Mouse (Mus musculus) brown adipose tissue, adult 24 weeks (tissue): ENCODE results near the gene Rpl22. TPM values are rescaled to one million over a fixed set of nuclear protein-coding genes. Genes with fewer than 3 reads are reported as not detected.

Source experiments
- H3K27ac ChIP-seq: fragments of 200-500 bp; replicated peaks from 2 replicates; pipeline ENCODE4 v1.5.1; 2012; ENCODE audit warnings: low read depth, mild to moderate bottlenecking, low read length
- H3K4me1 ChIP-seq: fragments of 200-500 bp; 2 replicates; pipeline ENCODE4 v1.6.1; 2012; ENCODE audit warnings: low read length, mixed read lengths; ENCODE audit not compliant: control insufficient read depth, insufficient read depth, insufficient read length
- H3K4me3 ChIP-seq: fragments of 200-500 bp; 2 replicates; pipeline ENCODE4 v1.5.1; 2012; ENCODE audit warnings: low read depth, mild to moderate bottlenecking, low read length, moderate library complexity; ENCODE audit not compliant: insufficient read depth
- polyA plus RNA-seq: library from polyadenylated mRNA; stranded (reverse); fragments of >200 nt; gene quantifications from 2 replicates; pipeline ENCODE4 v1.2.4, GENCODE M21; 2012; ENCODE audit not compliant: missing spikeins, insufficient read depth, insufficient read length

Gene Rpl22
- polyA plus RNA-seq, 1 experiment: 638 TPM

DNA sequence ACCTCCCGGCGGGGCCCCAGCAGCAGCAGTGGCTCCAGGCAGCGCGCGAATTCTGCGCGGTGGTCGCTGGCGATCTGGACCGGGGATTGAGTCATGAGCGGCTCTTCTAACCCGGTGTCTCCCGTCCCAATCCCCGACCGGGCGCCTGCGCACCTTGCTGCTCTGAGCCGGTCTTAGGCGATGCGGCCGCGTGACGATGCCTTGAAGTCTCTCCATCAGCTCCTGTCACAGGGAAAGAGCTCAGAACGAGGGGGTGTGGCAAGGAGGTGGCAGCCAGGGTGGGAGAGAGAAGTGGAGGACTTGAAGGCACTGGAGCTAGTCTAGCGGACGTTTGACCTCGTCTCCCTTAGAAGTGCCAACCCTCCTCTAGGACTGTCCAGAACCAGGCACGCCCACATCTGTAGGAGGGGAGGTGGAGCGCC lies 12.3 kb upstream of the Rpl22 start:
- Histone ChIP-seq H3K27ac (no peak overlapping the region), H3K4me1 (no peaks in the 10 kb centered on the region), H3K4me3 (peak overlapping the region; percentile 49)

DNA sequence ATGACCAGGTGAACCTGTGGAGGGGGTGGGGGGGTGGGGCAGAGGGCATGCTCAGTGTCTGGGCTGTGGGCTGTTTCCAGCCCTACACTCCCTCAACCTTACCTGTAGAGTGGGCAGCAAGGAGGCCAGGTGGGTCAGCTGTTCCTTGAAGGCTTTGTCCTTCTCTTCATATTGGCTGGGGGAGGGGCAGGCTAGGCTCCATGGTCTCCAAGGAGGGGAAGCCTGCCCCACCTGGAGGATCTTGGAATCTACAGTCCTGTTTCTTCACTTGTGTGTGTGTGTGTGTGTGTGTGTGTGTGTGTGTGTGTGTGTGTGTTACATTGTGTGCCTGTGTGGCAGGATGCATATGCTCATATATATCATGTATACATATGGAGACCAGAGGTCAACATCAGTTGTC lies 11.6 kb upstream of the Rpl22 start:
- Histone ChIP-seq H3K4me1 (no peaks in the 10 kb centered on the region), H3K27ac (no peak overlapping the region)

DNA sequence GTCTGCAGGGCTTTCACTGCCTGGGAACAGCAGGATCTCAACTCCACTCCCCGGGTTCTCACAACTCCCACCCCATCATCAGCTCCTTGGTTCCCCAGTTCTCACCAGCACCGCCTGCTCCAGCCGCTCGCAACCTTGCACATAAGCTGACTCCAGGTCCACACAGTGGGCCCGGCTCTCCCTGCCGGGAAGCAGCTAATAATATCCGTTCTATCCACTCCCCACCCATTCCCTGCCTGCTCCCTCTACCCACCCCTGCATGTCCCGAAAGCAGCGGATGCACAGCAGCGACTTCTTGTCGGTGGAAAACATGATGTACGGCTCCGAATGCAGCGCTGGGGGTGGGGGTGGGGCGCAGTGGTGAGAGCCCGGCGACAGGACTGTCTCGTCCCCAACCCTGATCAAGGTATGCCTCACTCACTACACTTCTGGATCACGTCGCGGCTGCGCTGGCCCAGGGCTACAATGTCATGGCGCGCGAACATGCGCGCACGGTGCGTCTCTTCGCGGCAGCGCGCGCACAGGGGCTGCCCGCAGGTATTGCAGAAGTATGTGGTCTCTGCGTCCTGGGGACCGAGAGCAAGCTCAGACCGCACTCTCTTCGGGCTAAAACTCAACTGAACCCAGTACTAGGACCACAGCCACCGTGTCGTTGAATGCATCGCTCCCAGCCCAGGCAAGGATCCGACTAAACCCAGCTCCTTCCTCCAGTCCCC lies 9.9 kb upstream of the Rpl22 start:
- Histone ChIP-seq H3K4me1 (no peaks in the 10 kb centered on the region), H3K27ac (no peak overlapping the region), H3K4me3 (no peak overlapping the region)

More for the DNA sequence above, 11.6 kb upstream of the Rpl22 start:
- H3K4me3 ChIP-seq: no peak overlapping the region

DNA sequence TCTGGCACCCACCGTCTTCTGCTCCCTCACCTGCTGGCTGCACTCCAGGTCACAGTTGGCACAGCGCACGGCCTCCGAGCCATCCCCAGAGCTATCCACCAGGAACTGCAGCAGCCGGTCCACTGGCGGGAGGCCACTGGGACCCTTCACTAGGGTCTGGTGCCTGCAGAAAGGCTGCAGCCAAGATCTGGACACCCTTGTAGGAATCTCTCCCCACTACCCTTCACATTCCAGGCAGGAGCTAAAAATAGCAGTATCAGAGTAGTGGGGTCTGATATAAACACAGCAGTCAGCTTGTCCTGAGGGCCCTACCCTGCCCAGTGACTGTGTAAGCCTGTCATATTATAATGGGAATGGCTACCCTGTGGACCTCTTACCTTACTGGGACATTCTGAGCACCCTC lies 7.9 kb upstream of the Rpl22 start:
- H3K27ac ChIP-seq: no peak overlapping the region
- H3K4me3 ChIP-seq: no peak overlapping the region
- H3K4me1 ChIP-seq: no peaks in the 10 kb centered on the region

DNA sequence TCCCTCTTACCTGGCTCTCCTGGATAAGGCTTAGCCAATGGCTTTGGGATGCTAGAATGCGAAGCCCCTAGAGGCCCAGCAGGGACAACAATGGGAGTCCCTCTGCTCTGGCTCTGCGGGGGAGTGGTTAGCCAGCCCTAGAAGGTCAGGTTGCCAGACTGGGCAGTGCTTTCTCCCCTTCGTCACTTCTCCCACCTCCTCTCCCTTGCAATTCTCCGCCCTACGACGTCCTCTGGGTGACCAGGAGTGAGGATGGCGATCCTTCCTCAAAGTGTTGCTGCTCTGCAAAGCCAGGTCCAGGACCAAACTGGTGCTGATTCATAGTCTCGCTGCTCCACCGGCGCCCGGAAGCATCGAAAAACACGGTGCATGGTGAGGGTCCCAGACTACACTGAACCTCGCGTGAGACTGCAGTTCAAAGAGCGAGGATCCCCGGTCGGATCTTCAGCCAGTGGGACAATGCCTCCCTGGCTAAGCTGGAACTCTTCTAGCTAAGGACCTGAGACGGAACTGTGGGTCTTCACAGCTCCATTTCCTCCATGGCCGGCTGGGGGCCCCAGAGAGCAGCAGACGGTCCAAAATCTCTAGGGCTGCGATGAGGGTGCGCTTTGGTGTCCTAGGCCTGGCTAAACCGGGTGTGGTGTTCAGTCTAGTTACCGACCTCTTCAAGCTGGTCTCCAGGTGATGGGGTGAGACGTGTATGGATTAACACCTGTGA lies 6.9 kb upstream of the Rpl22 start, which contains the start of gene Rnf207:
TSS of gene Rnf207 (minus strand) at position 477 of the 718 bp plus-strand sequence.
- H3K4me1 ChIP-seq: no peaks in the 10 kb centered on the region
- no peak within 1 kb of the TSS for H3K27ac ChIP-seq

DNA sequence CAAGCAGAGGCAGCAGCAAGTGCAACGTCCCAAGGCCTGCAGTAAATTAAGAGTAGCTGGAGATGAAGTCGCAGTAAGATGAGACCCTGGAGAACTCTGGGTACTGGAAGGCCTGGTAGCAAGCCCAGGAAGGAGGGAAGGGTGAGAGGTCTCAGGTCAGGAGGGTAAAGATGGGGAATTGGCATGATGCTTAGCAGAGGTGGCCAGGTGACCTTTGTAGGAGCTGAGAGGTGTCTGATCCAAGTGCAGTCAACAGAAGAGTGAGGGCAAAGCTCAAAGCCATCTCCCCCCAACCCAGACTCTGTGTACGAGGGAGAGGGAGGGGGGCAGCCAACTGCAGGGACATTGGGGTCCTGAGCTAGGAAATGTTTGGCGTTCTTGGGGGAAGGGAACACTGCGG lies 4.1 kb upstream of the Rpl22 start:
- no peak overlapping the region for H3K4me3 ChIP-seq
- H3K27ac ChIP-seq: no peak overlapping the region
- peaks cover under 1% of the 10 kb centered on the region; the same call in 1 of the 2 replicates for H3K4me1 ChIP-seq

More for the DNA sequence above, 6.9 kb upstream of the Rpl22 start, which contains the start of gene Rnf207:
- H3K4me3 ChIP-seq: peak within 1 kb of the TSS; percentile 52

DNA sequence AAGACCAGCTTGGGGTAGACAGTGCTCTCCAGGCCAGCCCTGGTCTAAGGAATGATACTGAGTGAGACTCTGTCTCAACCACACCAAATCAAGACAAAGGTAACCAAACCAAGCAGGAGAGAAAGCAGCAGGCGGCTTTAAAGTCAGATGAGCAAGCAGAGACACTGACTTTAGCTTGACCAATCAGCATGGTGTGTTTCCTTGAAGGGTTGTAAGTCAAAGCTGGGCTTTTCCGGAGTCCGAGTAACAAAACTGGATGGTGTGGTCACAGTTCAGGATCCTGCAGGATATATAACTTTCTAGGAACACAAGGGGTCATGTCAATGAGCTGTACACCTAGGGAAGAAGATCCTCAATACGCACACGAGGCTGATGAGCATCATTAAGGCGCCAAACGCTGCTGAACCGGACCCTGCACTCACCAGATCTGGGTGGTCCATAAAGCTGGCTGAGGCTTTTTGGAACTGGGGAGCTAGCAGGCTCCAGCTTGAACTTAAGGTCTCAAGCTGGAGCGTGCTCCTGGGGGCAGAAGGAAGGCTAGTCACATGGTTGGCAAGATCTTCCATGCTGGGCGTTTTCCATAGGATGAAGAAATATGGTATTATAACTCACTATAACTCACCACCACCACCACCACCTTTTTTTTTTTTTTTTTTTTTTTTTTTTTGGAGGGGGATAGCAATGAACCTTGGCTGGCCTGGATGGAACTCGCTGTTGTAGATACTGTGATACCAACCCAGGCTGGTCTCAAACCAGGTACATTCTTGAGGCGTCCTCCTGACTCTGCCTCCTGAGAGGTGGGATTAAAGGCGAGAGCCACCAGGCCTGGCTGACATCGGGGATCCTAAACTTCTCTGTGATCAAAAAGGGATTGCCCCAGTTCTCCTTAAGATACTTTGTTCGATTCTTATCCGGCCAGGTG lies 640 bp upstream of the Rpl22 start:
- Histone ChIP-seq H3K27ac (peak overlapping the region; percentile 85), H3K4me1 (peaks cover 9% of the 10 kb centered on the region; the same call in 1 of the 2 replicates), H3K4me3 (peak overlapping the region; percentile 66)

DNA sequence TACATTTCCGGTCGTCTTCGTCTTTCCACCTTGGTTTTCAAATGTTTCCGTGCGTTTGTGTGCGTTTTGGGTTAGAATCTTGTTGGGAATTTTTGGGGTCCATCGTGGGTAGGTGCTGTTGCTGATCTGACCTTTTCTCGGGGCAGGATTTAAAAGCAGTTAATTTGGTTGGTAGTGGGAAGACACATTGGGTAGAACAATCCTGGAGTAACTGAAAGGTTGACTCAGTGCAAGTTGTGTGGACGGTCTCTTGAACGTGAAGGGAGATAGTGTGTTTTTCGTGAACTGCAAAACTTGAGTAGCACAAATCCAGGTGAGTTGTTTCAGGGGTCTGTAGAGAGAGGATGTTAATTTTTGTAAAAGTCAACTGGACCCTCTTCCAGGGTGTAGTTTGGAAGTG lies 1.0 kb downstream of the Rpl22 start:
- peaks cover 9% of the 10 kb centered on the region; the same call in 1 of the 2 replicates for H3K4me1 ChIP-seq
- peak overlapping the region; percentile 87 for H3K4me3 ChIP-seq
- H3K27ac ChIP-seq: no peak overlapping the region

DNA sequence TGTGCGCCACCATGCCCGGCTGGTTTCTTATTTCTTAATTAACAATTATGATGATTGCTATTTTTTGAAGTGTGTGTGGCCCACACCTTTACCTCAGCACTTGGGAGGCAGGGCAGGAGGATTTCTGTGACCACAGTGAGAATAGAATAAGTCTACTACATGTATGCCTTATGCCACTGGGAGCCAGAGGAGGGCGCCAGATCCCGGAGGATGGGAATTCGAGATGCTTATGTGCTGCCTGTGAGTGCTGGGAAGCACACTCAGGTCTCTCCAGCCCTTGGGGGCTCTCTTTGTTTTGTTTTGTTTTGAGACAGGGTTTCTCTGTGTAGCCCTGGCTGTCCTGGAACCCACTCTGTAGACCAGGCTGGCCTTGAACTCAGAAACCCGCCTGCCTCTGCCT lies 3.1 kb downstream of the Rpl22 start:
- Histone ChIP-seq H3K27ac (no peak overlapping the region), H3K4me3 (no peak overlapping the region), H3K4me1 (peaks cover 9% of the 10 kb centered on the region; the same call in 1 of the 2 replicates)

DNA sequence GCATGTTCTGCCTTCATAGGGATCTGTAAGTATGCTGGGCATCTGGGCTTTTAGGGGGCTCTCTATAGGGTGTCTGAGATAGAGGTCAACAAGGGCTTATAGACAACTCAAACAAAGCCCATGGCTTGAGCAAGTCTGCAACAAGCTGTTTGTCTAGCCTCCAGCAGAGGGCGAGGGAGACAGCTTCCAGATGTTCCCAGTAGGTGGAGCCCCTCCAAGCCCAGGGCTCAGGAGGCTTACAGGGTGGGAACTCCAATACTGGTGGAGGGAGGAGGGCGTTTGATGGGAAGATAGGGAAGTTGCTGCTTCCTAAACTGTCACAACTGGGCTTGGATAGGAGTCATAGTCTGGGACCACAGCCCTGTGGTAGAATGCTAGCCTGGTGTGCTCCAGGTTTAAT lies 7.4 kb downstream of the Rpl22 start:
- Histone ChIP-seq H3K4me1 (no peaks in the 10 kb centered on the region), H3K27ac (no peak overlapping the region), H3K4me3 (no peak overlapping the region)

DNA sequence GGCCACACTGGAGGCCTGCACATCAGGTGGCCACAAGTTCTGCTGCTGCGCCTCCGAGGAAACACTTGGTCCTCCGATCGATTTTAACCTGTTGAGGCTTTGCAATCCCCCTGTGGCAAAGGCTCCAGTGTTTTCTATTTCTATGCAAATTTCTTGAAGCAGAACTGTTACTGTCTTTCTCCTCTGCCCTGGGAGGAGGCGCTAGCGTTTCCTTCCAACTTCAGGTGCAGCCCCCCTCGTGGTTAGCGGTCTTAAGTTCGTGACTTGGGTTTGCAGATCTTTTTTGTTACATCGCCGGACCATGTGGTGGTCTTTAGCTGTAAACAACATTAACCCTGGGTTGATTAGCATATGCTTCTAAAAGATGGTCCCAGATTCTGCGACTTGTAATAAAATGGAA lies 8.0 kb downstream of the Rpl22 start:
- Histone ChIP-seq H3K4me3 (no peak overlapping the region), H3K27ac (no peak overlapping the region), H3K4me1 (no peaks in the 10 kb centered on the region)

DNA sequence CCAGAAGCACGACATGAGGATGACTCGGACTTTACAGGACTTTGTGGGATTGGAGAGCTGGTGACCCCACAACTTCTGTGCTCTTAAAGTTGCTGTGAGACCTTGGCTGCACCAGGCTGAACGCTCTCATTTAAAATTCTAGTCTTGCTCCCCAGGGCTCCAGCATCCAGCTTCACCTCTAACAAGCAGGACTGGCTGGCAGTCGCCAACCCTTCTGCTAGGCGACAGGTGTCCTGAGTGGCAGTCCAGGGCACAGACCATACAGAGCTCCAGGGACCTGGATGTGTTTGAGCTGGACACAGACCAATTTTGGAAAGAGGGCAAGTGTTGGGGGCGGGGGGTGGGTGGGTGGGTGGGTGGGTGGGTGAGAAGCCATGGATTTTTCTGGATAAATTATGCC lies 12.2 kb downstream of the Rpl22 start:
- H3K4me1 ChIP-seq: no peaks in the 10 kb centered on the region
- no peak overlapping the region for H3K4me3 ChIP-seq
- no peak overlapping the region for H3K27ac ChIP-seq

DNA sequence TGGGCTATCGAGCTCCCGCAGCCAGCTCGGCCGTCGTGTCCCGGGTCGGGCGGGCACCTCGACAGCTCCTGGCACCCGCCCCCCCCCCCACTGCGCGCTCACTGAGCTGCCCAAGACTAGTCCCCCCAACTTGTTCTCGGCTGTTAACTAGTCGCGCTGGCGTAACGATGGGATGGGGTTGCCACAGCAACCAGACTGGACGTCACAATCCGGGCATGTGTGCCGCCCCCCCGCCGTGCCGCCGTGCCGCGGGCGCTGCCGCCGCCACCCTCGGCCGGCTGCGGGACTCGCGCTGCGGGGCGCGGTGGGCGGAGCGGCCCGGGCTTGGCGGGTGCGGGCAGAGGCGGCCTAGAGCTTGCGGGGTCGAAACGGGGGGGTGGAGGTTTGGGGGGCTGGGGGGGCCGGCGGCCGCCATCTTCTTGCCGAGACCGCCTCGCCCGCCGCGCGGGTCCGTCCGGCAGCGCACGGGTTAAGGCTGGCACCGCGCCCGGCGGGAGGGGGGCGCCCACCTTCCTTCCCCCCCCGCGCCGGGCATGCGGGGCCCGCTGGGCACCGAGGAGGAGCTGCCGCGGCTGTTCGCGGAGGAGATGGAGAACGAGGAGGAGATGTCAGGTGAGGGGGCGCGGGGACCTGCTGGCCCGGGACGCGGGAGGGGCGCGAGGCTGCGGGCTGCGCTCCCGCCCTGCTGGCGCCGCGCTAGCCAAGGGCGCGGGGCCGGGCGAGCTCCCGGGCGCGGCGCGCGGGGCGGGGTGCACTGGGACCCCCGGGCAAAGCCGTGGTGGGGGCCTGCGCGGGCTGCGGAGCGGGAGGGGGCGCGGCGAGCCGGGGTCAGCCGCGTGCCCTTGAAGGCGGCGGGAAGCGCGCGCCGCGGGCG lies 13.1 kb downstream of the Rpl22 start, which contains the start of gene Chd5:
TSS of gene Chd5 (plus strand) at position 233 of the 874 bp plus-strand sequence.
- Histone ChIP-seq H3K27ac (no peak within 1 kb of the TSS), H3K4me1 (no peaks in the 10 kb centered on the region), H3K4me3 (no peak within 1 kb of the TSS)

DNA sequence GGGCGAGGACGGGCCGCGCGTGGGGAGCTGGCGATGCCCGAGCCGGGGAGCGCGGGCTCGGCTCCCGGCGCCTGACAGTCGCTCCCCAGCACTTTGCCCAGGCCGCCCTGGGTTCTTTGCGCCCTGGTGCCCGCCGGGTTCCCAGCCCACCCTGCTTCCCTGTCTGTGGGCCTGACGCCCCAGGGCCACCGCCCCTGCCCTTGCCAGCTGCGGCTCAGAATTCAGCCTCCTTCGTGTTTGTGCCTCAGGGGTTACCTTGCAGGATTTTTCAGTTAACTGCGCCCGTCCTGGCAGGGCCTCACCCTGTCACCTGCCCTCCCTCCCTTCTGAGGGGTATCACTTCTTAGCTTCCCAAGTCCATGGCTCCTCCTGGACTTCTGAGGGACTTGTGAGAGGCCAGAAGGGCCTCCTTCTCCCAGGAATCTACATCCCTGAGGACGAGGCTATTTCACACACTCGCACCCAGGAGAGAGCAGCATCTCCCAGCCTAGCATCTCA lies 13.8 kb downstream of the Rpl22 start:
- H3K27ac ChIP-seq: no peak overlapping the region
- no peak overlapping the region for H3K4me3 ChIP-seq
- H3K4me1 ChIP-seq: no peaks in the 10 kb centered on the region
